Mouse (Mus musculus) bone marrow macrophage, adult 2 months (primary cell): ENCODE data around the gene Glmn.

ENCODE experiments used
- CTCF ChIP-seq: IDR thresholded peaks from 2 replicates; pipeline ENCODE4 v1.5.1; 2012; ENCODE audit warnings: low read depth, mild to moderate bottlenecking, low read length, moderate library complexity
- POLR2A ChIP-seq: IDR thresholded peaks from 2 replicates; pipeline ENCODE4 v1.6.1; 2012; ENCODE audit warnings: mild to moderate bottlenecking, low read depth, low read length, borderline replicate concordance

DNA sequence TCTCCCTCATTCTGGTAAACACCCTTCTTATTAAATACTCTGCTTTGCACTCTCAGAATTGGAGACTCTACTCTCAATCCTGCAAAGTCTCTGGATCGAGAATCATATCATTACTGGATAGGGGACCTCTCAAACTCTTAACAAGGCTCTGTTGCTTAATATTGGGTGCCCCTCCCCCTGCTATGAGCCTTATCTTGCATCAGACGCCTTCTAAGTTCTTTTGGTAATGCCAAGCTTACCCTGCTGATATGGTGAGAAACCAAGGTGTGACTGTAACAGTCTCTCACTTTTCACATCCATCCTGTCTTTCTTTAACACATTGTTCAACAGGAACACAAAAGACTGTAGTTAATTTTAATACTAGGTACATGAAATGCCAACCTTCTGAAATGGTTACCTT is 64.1 kb downstream of the Glmn start:
- no peak for TF ChIP-seq POLR2A
- TF ChIP-seq CTCF = no peak
